Mouse (Mus musculus) embryonic fibroblast, embryonic 13.5 days (primary cell): ENCODE results near the gene Lpcat2.

Experiments used
- CTCF ChIP-seq: IDR thresholded peaks from 2 replicates; pipeline ENCODE4 v1.5.1; 2011; ENCODE audit warnings: mild to moderate bottlenecking, control low read depth, low read length, moderate library complexity, borderline replicate concordance; ENCODE audit not compliant: insufficient read depth
- POLR2A ChIP-seq: IDR thresholded peaks from 2 replicates; pipeline ENCODE4 v1.6.1; 2011; ENCODE audit warnings: low read depth, mild to moderate bottlenecking, control low read depth, low read length, moderate library complexity

- TF ChIP-seq CTCF (no peak), POLR2A (no peak)
Observed at GRCm38 (mm10) chr8:92964556-92964955, 109.4 kb downstream of the Lpcat2 start.
